Mouse (Mus musculus): Measurements from ENCODE around the gene Tnfsf14. TPM values are rescaled to one million over a fixed set of nuclear protein-coding genes. Genes with fewer than 3 reads are reported as not detected.
A peak's percentile ranks its signal among the peaks of the same experiment; 100 is the strongest.

Tnfsf14 gene
- not detected for total RNA-seq (2021)
- long read RNA-seq, experiment 1, result 0 reads
- long read RNA-seq, experiment 2, partial matches to known transcripts, result 0 of 1 reads
- long read RNA-seq, experiment 2, other reads (novel, unspliced or antisense), result 0 of 1 reads

- intact Hi-C loops (cut with DNase I; ENCODE audit: low total_unique reads), result no loop called here
- DNase-seq, result no peak
Measured at GRCm38 (mm10) chr17:57194041-57194507, at the start of gene Tnfsf14. Gene Tnfsf14, minus strand, starts transcription at chr17:57194177.

GRCm38 (mm10) chr17:57237181-57237580 lies 43.2 kb upstream of the Tnfsf14 start:
- intact Hi-C loops (cut with DNase I; ENCODE audit: low total_unique reads), result no loop called here
- no peak for DNase-seq

GRCm38 (mm10) chr17:57235803-57236202 lies 41.8 kb upstream of the Tnfsf14 start:
- intact Hi-C loops (cut with DNase I; ENCODE audit: low total_unique reads), result no loop called here
- peak; percentile 2 for DNase-seq

GRCm38 (mm10) chr17:57234254-57234928 lies 40.4 kb upstream of the Tnfsf14 start:
- no peak for DNase-seq
- intact Hi-C loops (cut with DNase I; ENCODE audit: low total_unique reads), result no loop called here

GRCm38 (mm10) chr17:57233038-57233437 lies 39.1 kb upstream of the Tnfsf14 start:
- DNase-seq, result peak; percentile 8
- intact Hi-C loops (cut with DNase I; ENCODE audit: low total_unique reads), result no loop called here

- no peak for DNase-seq
- intact Hi-C loops (cut with DNase I; ENCODE audit: low total_unique reads), result no loop called here
Measured at GRCm38 (mm10) chr17:57232200-57232599, 38.2 kb upstream of the Tnfsf14 start.

- intact Hi-C loops (cut with DNase I; ENCODE audit: low total_unique reads), result no loop called here
- no peak for DNase-seq
Measured at GRCm38 (mm10) chr17:57231321-57231771, 37.4 kb upstream of the Tnfsf14 start.

- DNase-seq, result no peak
- intact Hi-C loops (cut with DNase I; ENCODE audit: low total_unique reads), result no loop called here
Measured at GRCm38 (mm10) chr17:57230728-57231125, 36.8 kb upstream of the Tnfsf14 start.

- DNase-seq, result no peak
- intact Hi-C loops (cut with DNase I; ENCODE audit: low total_unique reads), result no loop called here
Measured at GRCm38 (mm10) chr17:57229851-57230727, 36.1 kb upstream of the Tnfsf14 start.

- DNase-seq, result no peak
- intact Hi-C loops (cut with DNase I; ENCODE audit: low total_unique reads), result no loop called here
Measured at GRCm38 (mm10) chr17:57228873-57229272, 34.9 kb upstream of the Tnfsf14 start.

GRCm38 (mm10) chr17:57228014-57228413 lies 34.0 kb upstream of the Tnfsf14 start, which contains the start of gene C3:
Gene C3, minus strand, starts transcription at chr17:57228136.
- DNase-seq, result no peak
- intact Hi-C loops (cut with DNase I; ENCODE audit: low total_unique reads), result no loop called here

GRCm38 (mm10) chr17:57227468-57227867 lies 33.5 kb upstream of the Tnfsf14 start:
- DNase-seq, result no peak
- intact Hi-C loops (cut with DNase I; ENCODE audit: low total_unique reads), result no loop called here

GRCm38 (mm10) chr17:57223313-57223712 lies 29.3 kb upstream of the Tnfsf14 start:
- no peak for DNase-seq
- intact Hi-C loops (cut with DNase I; ENCODE audit: low total_unique reads), result no loop called here

GRCm38 (mm10) chr17:57221911-57222310 lies 27.9 kb upstream of the Tnfsf14 start:
- DNase-seq, result no peak
- intact Hi-C loops (cut with DNase I; ENCODE audit: low total_unique reads), result no loop called here

- DNase-seq, result no peak
- intact Hi-C loops (cut with DNase I; ENCODE audit: low total_unique reads), result loop anchor here (2.0 to 5.0 kb wide), 2 partner anchors 57 to 119 kb away; partner anchors contain the start of gene Vav1
Measured at GRCm38 (mm10) chr17:57219884-57220207, 25.9 kb upstream of the Tnfsf14 start.

GRCm38 (mm10) chr17:57219167-57219883 lies 25.3 kb upstream of the Tnfsf14 start:
- intact Hi-C loops (cut with DNase I; ENCODE audit: low total_unique reads), result loop anchor here (2.0 to 5.0 kb wide), 2 partner anchors 58 to 119 kb away; partner anchors contain the start of gene Vav1
- DNase-seq, result peak; percentile 80

- intact Hi-C loops (cut with DNase I; ENCODE audit: low total_unique reads), result loop anchor here (2.0 to 5.0 kb wide), 2 partner anchors 59 to 120 kb away; partner anchors contain the start of gene Vav1
- no peak for DNase-seq
Measured at GRCm38 (mm10) chr17:57218335-57218900, 24.4 kb upstream of the Tnfsf14 start.

GRCm38 (mm10) chr17:57214676-57215387 lies 20.9 kb upstream of the Tnfsf14 start:
- DNase-seq, result no peak
- intact Hi-C loops (cut with DNase I; ENCODE audit: low total_unique reads), result loop anchor here (5.0 kb wide), 1 partner anchor 62 kb away; the partner anchor contains the start of gene Vav1
